Mouse (Mus musculus) MEL (cell line): ENCODE data around the gene Cotl1. TPM values are rescaled to one million over a fixed set of nuclear protein-coding genes. Genes with fewer than 3 reads are reported as not detected.
A peak's percentile ranks its signal among the peaks of the same experiment; 100 is the strongest.

Source experiments
- DNase-seq: peaks from one replicate; pipeline ENCODE4 v3.0.0; 2011; ENCODE audit warnings: low read depth, low spot score
- H3K27ac ChIP-seq: 2 replicates; pipeline ENCODE4 v1.5.1; 2012; ENCODE audit warnings: low read depth, mild to moderate bottlenecking, control low read depth, low read length, moderate library complexity; ENCODE audit not compliant: control insufficient read depth
- H3K27me3 ChIP-seq, 2 experiments: fragments of 150-350 bp in 1 of 2; sonication (generic) in 1 of 2; 2 replicates each; pipeline ENCODE4 v1.6.1; 2012; ENCODE audit warnings: low read length in 2 of 2, mild to moderate bottlenecking in 2 of 2, improper control_type of control experiment in 1 of 2, moderate library complexity in 1 of 2; ENCODE audit not compliant: insufficient read depth in 2 of 2, control insufficient read depth in 1 of 2
- H3K36me3 ChIP-seq, 2 experiments: 2 replicates each; pipeline ENCODE4 v1.6.1; 2012 to 2014; ENCODE audit warnings: low read length in 2 of 2, improper control_type of control experiment in 1 of 2, inconsistent platforms in 1 of 2, mild to moderate bottlenecking in 1 of 2; ENCODE audit not compliant: insufficient read depth in 2 of 2, control insufficient read depth in 1 of 2
- H3K4me1 ChIP-seq, 2 experiments: fragments of 150-350 bp in 1 of 2; sonication (generic) in 1 of 2; 2 replicates each; pipeline ENCODE4 v1.6.1; 2012; ENCODE audit warnings: low read length in 2 of 2, improper control_type of control experiment in 1 of 2, mild to moderate bottlenecking in 1 of 2; ENCODE audit not compliant: insufficient read depth in 2 of 2, control insufficient read depth in 1 of 2
- H3K4me3 ChIP-seq, 2 experiments: fragments of 150-350 bp in 1 of 2; sonication (generic) in 1 of 2; 2 replicates each; pipeline ENCODE4 v1.5.1; 2012; ENCODE audit warnings: low read depth in 2 of 2, low read length in 2 of 2, mild to moderate bottlenecking in 2 of 2, moderate library complexity in 2 of 2, control low read depth in 1 of 2, improper control_type of control experiment in 1 of 2; ENCODE audit not compliant: control insufficient read depth in 1 of 2, insufficient read depth in 1 of 2
- H3K79me2 ChIP-seq: 2 replicates; pipeline ENCODE4 v1.6.1; 2012; ENCODE audit warnings: mild to moderate bottlenecking, low read length, moderate library complexity; ENCODE audit not compliant: control insufficient read depth, poor library complexity, insufficient read depth
- H3K9ac ChIP-seq: 2 replicates; pipeline ENCODE4 v1.6.1; 2012; ENCODE audit warnings: low read depth, mild to moderate bottlenecking, control low read depth, low read length, moderate library complexity; ENCODE audit not compliant: control insufficient read depth, poor library complexity, severe bottlenecking
- H3K9me3 ChIP-seq: fragments of 150-350 bp; sonication (generic); replicated peaks from 2 replicates; pipeline ENCODE4 v1.6.1; 2012; ENCODE audit warnings: mild to moderate bottlenecking, low read length, improper control_type of control experiment, moderate library complexity; ENCODE audit not compliant: insufficient read depth
- BHLHE40 ChIP-seq: IDR thresholded peaks from 2 replicates; pipeline ENCODE4 v1.6.1; 2012; ENCODE audit warnings: low read depth, mild to moderate bottlenecking, inconsistent platforms, low read length, improper control_type of control experiment, borderline replicate concordance
- CHD1 ChIP-seq: IDR thresholded peaks from 2 replicates; pipeline ENCODE4 v1.6.1; 2012; ENCODE audit warnings: low read depth, mild to moderate bottlenecking, inconsistent platforms, low read length, improper control_type of control experiment
- CHD2 ChIP-seq: IDR thresholded peaks from 2 replicates; pipeline ENCODE4 v1.6.1; 2011; ENCODE audit warnings: low read length, improper control_type of control experiment
- CTCF ChIP-seq, 3 experiments: IDR thresholded peaks in 2 of 3; conservative IDR thresholded peaks in 1 of 3; 2 replicates each; pipeline ENCODE4 v1.5.1; 2011 to 2012; ENCODE audit warnings: low read length in 3 of 3, low read depth in 2 of 3, mild to moderate bottlenecking in 2 of 3, improper control_type of control experiment in 1 of 3, inconsistent platforms in 1 of 3, mixed read lengths in 1 of 3, moderate library complexity in 1 of 3; ENCODE audit not compliant: control insufficient read depth in 1 of 3, insufficient read depth in 1 of 3, poor library complexity in 1 of 3, severe bottlenecking in 1 of 3
- ELF1 ChIP-seq: IDR thresholded peaks from 2 replicates; pipeline ENCODE4 v1.6.1; 2014; ENCODE audit warnings: low read depth, mild to moderate bottlenecking, inconsistent platforms, low read length, improper control_type of control experiment, moderate library complexity
- EP300 ChIP-seq, 2 experiments: IDR thresholded peaks; 2 replicates each; pipeline ENCODE4 v1.6.1; 2011; ENCODE audit warnings: improper control_type of control experiment in 2 of 2, low read length in 2 of 2, low read depth in 1 of 2, mild to moderate bottlenecking in 1 of 2
- ETS1 ChIP-seq: IDR thresholded peaks from 2 replicates; pipeline ENCODE4 v1.6.1; 2012; ENCODE audit warnings: low read depth, mild to moderate bottlenecking, inconsistent platforms, low read length, improper control_type of control experiment, moderate library complexity
- GABPA ChIP-seq: IDR thresholded peaks from 2 replicates; pipeline ENCODE4 v1.6.1; 2012; ENCODE audit warnings: low read depth, mild to moderate bottlenecking, inconsistent platforms, low read length, improper control_type of control experiment, moderate library complexity
- GATA1 ChIP-seq: IDR thresholded peaks from 2 replicates; pipeline ENCODE4 v1.6.1; 2011; ENCODE audit warnings: low read depth, low read length, improper control_type of control experiment
- HCFC1 ChIP-seq: IDR thresholded peaks from 2 replicates; pipeline ENCODE4 v1.6.1; 2012; ENCODE audit warnings: low read depth, mild to moderate bottlenecking, inconsistent platforms, low read length, improper control_type of control experiment, moderate library complexity
- JUND ChIP-seq: IDR thresholded peaks from 2 replicates; pipeline ENCODE4 v1.6.1; 2011; ENCODE audit warnings: low read depth, mild to moderate bottlenecking, improper control_type of control experiment, low read length
- KAT2A ChIP-seq: conservative IDR thresholded peaks from 2 replicates; pipeline ENCODE4 v1.6.1; 2012; ENCODE audit warnings: low read depth, low read length, improper control_type of control experiment, inconsistent platforms
- MAFK ChIP-seq: IDR thresholded peaks from 2 replicates; pipeline ENCODE4 v1.6.1; 2011; ENCODE audit warnings: low read depth, mild to moderate bottlenecking, low read length, improper control_type of control experiment, borderline replicate concordance
- MAX ChIP-seq: IDR thresholded peaks from 2 replicates; pipeline ENCODE4 v1.6.1; 2011; ENCODE audit warnings: low read length, improper control_type of control experiment
- MAZ ChIP-seq: IDR thresholded peaks from 2 replicates; pipeline ENCODE4 v1.6.1; 2012; ENCODE audit warnings: low read depth, mild to moderate bottlenecking, inconsistent platforms, low read length, improper control_type of control experiment
- MEF2A ChIP-seq: IDR thresholded peaks from 2 replicates; pipeline ENCODE4 v1.6.1; 2014; ENCODE audit warnings: low read depth, mild to moderate bottlenecking, inconsistent platforms, low read length, improper control_type of control experiment; ENCODE audit not compliant: poor library complexity, insufficient replicate concordance, severe bottlenecking; ENCODE audit errors: extremely low read depth
- MYB ChIP-seq: IDR thresholded peaks from 2 replicates; pipeline ENCODE4 v1.6.1; 2011; ENCODE audit warnings: mild to moderate bottlenecking, low read depth, low read length, improper control_type of control experiment
- MYC ChIP-seq: IDR thresholded peaks from 2 replicates; pipeline ENCODE4 v1.6.1; 2011; ENCODE audit warnings: low read depth, mild to moderate bottlenecking, low read length, improper control_type of control experiment, moderate library complexity
- NELFE ChIP-seq: IDR thresholded peaks from 2 replicates; pipeline ENCODE4 v1.6.1; 2011; ENCODE audit warnings: low read depth, low read length, improper control_type of control experiment
- NRF1 ChIP-seq: IDR thresholded peaks from 2 replicates; pipeline ENCODE4 v1.6.1; 2014; ENCODE audit warnings: low read depth, mild to moderate bottlenecking, inconsistent platforms, low read length, improper control_type of control experiment, moderate library complexity; ENCODE audit not compliant: poor library complexity, insufficient read depth, severe bottlenecking
- POLR2A ChIP-seq, 2 experiments: IDR thresholded peaks; 2 replicates each; pipeline ENCODE4 v1.6.1; 2011 to 2012; ENCODE audit warnings: low read length in 2 of 2, mild to moderate bottlenecking in 2 of 2, control low read depth in 1 of 2, improper control_type of control experiment in 1 of 2, low read depth in 1 of 2, moderate library complexity in 1 of 2; ENCODE audit not compliant: control insufficient read depth in 1 of 2, insufficient read depth in 1 of 2, poor library complexity in 1 of 2
- POLR2AphosphoS2 ChIP-seq: IDR thresholded peaks from 2 replicates; pipeline ENCODE4 v1.6.1; 2011; ENCODE audit warnings: low read length, improper control_type of control experiment
- RAD21 ChIP-seq: IDR thresholded peaks from 2 replicates; pipeline ENCODE4 v1.6.1; 2011; ENCODE audit warnings: mild to moderate bottlenecking, low read depth, low read length, improper control_type of control experiment
- RCOR1 ChIP-seq: IDR thresholded peaks from 2 replicates; pipeline ENCODE4 v1.6.1; 2012; ENCODE audit warnings: low read depth, mild to moderate bottlenecking, inconsistent platforms, low read length, improper control_type of control experiment
- SIN3A ChIP-seq: IDR thresholded peaks from 2 replicates; pipeline ENCODE4 v1.6.1; 2012; ENCODE audit warnings: low read length, improper control_type of control experiment, inconsistent platforms
- SMC3 ChIP-seq: IDR thresholded peaks from 2 replicates; pipeline ENCODE4 v1.6.1; 2011; ENCODE audit warnings: low read depth, low read length, improper control_type of control experiment
- TAL1 ChIP-seq: IDR thresholded peaks from 2 replicates; pipeline ENCODE4 v1.6.1; 2012; ENCODE audit warnings: mild to moderate bottlenecking, inconsistent platforms, low read length, moderate library complexity, mixed read lengths
- TBP ChIP-seq: IDR thresholded peaks from 2 replicates; pipeline ENCODE4 v1.8.0; 2011; ENCODE audit warnings: low read depth, low read length, improper control_type of control experiment
- TCF12 ChIP-seq: IDR thresholded peaks from 2 replicates; pipeline ENCODE4 v1.6.1; 2014; ENCODE audit warnings: low read depth, mild to moderate bottlenecking, inconsistent platforms, low read length, improper control_type of control experiment, moderate library complexity
- UBTF ChIP-seq: IDR thresholded peaks from 2 replicates; pipeline ENCODE4 v1.6.1; 2012; ENCODE audit warnings: low read depth, mild to moderate bottlenecking, inconsistent platforms, low read length, improper control_type of control experiment, moderate library complexity, borderline replicate concordance; ENCODE audit not compliant: insufficient read depth
- USF1 ChIP-seq: IDR thresholded peaks from 2 replicates; pipeline ENCODE4 v1.6.1; 2014; ENCODE audit warnings: low read depth, mild to moderate bottlenecking, inconsistent platforms, low read length, improper control_type of control experiment, moderate library complexity
- USF2 ChIP-seq, 2 experiments: IDR thresholded peaks; 2 replicates each; pipeline ENCODE4 v1.6.1; 2011 to 2012; ENCODE audit warnings: improper control_type of control experiment in 2 of 2, low read length in 2 of 2, borderline replicate concordance in 1 of 2, inconsistent platforms in 1 of 2, low read depth in 1 of 2, mild to moderate bottlenecking in 1 of 2; ENCODE audit not compliant: insufficient read depth in 1 of 2
- ZC3H11A ChIP-seq: IDR thresholded peaks from 2 replicates; pipeline ENCODE4 v1.6.1; 2012; ENCODE audit warnings: low read depth, mild to moderate bottlenecking, inconsistent platforms, low read length, improper control_type of control experiment
- ZKSCAN1 ChIP-seq: IDR thresholded peaks from 2 replicates; pipeline ENCODE4 v1.6.1; 2012; ENCODE audit warnings: low read depth, mild to moderate bottlenecking, inconsistent platforms, low read length, improper control_type of control experiment, moderate library complexity
- ZMIZ1 ChIP-seq: IDR thresholded peaks from 2 replicates; pipeline ENCODE4 v1.6.1; 2012; ENCODE audit warnings: low read depth, mild to moderate bottlenecking, inconsistent platforms, low read length, improper control_type of control experiment, moderate library complexity
- ZNF384 ChIP-seq: IDR thresholded peaks from 2 replicates; pipeline ENCODE4 v1.6.1; 2012; ENCODE audit warnings: low read depth, mild to moderate bottlenecking, inconsistent platforms, low read length, improper control_type of control experiment
- polyA plus RNA-seq, 2 experiments: library from polyadenylated mRNA; stranded (reverse) in 1 of 2; unstranded in 1 of 2; fragments of >175 nt in 1 of 2; fragments of >200 nt in 1 of 2; gene quantifications; 2 replicates each; pipeline versions ENCODE4 v1.2.1 to v1.2.4; 2012; ENCODE audit warnings: low replicate concordance in 2 of 2, low read depth in 1 of 2; ENCODE audit not compliant: insufficient read length in 2 of 2, insufficient read depth in 1 of 2, missing spikeins in 1 of 2
- total RNA-seq: library from RNA; depleted of rRNA; stranded (reverse); fragments of 300-350 nt; gene quantifications from 2 replicates; pipeline ENCODE4 v1.2.3, GENCODE M21; 2012; rRNA removed

Cotl1 gene
- total RNA-seq (60.5 and 70.3 TPM in 2 replicates), polyA plus RNA-seq (100 to 1,000 TPM in 1 of 2 experiments, not detected in 1; 114 TPM)

DNA sequence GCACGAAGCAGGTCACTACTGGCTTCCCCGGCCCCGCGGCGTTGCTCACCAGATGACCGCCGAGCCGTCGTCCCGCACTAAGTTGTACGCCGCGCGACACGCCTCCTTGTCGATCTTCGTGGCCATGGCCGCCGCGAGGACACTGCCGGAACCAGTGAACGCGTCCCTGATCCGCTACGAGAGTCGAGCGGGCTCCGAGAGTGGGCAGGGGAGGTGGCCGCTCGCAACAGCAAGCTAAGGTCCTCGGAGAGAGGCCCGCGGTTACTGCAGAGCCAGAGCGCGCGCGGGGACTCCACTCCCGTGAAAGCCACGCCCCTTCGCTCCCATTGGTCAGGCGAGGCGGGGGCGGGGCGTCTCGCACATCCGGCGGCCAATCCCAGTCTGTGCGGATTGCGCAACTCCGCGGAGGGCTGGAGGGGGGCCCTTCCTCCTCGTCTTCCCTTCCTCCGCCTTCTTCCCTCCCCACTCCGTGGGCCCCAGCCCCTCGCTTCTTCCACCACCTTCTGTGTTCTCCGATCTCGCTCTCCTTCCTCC lies at the start of gene Cotl1:
TSS of gene Cotl1 (minus strand) at position 270 of the 534 bp plus-strand sequence.
- H3K9ac ChIP-seq = peak within 1 kb of the TSS; percentile 86
- H3K27ac ChIP-seq = peak within 1 kb of the TSS; percentile 38; the same call in 1 of the 2 replicates
- peak; percentile 96 for DNase-seq
- H3K36me3 ChIP-seq = peaks cover 0 to 4% of the 10 kb centered on the region in 2 experiments; a peak in 2 of 4 replicates
- H3K4me3 ChIP-seq = peak within 1 kb of the TSS; percentile 84 to 88
- peaks cover 1% of the 10 kb centered on the region; the same call in 1 of the 2 replicates for H3K79me2 ChIP-seq
- no peaks in the 10 kb centered on the region for H3K9me3 ChIP-seq
- peaks cover 6 to 11% of the 10 kb centered on the region in 2 experiments; a peak in 3 of 4 replicates for H3K4me1 ChIP-seq
- peaks cover 6 to 7% of the 10 kb centered on the region in 2 experiments for H3K27me3 ChIP-seq
- TF ChIP-seq SIN3A = peak; percentile 55; the same call in 1 of the 2 replicates
- no peak for TF ChIP-seq RAD21
- 0 out of 2 replicates have a peak, but pooled peaks have one; percentile 7 for TF ChIP-seq USF1
- TF ChIP-seq ZNF384 = no peak
- TF ChIP-seq NRF1 = peak; percentile 50; the same call in 1 of the 2 replicates
- no peak for TF ChIP-seq JUND
- TF ChIP-seq KAT2A = no peak
- TF ChIP-seq ETS1 = 0 out of 2 replicates have a peak, but pooled peaks have one; percentile 7
- TF ChIP-seq POLR2AphosphoS2 = peak; percentile 90
- no peak for TF ChIP-seq CHD1
- no peak for TF ChIP-seq GATA1
- no peak for TF ChIP-seq MEF2A
- peak; percentile 89 to 92 for TF ChIP-seq POLR2A (IDR thresholded peaks at IDR 0.05; ENCODE audit: control insufficient read depth in 1 of 2, insufficient read depth in 1 of 2, low read depth in 1 of 2, low read length in 2 of 2, poor library complexity in 1 of 2)
- no peak for TF ChIP-seq TAL1
- TF ChIP-seq MYC = no peak
- TF ChIP-seq ELF1 = peak; percentile 49; the same call in 1 of the 2 replicates
- no peak for TF ChIP-seq ZKSCAN1
- 0 out of 2 replicates have a peak, but pooled peaks have one; percentile 34 for TF ChIP-seq RCOR1
- peak; percentile 74 for TF ChIP-seq TCF12
- TF ChIP-seq USF2 (IDR thresholded peaks at IDR 0.05; ENCODE audit: borderline replicate concordance in 1 of 2, insufficient read depth in 1 of 2, low read depth in 1 of 2, low read length in 2 of 2) = no peak
- TF ChIP-seq MAZ = peak; percentile 98
- TF ChIP-seq EP300 (IDR thresholded peaks at IDR 0.05; ENCODE audit: low read depth in 1 of 2, low read length in 2 of 2) = peak; percentile 20 to 35; a peak in 1 of 4 replicates
- TF ChIP-seq ZC3H11A = no peak
- no peak for TF ChIP-seq MYB
- TF ChIP-seq TBP = peak; percentile 85
- TF ChIP-seq MAX = peak; percentile 44
- no peak for TF ChIP-seq BHLHE40
- no peak for TF ChIP-seq SMC3
- peak; percentile 87 for TF ChIP-seq NELFE
- TF ChIP-seq HCFC1 = no peak; the same call in 1 of the 2 replicates
- no peak for TF ChIP-seq UBTF
- peak; percentile 85 for TF ChIP-seq ZMIZ1
- no peak for TF ChIP-seq GABPA
- TF ChIP-seq CHD2 = no peak
- no peak for TF ChIP-seq MAFK
- TF ChIP-seq CTCF (IDR thresholded peaks at IDR 0.05 in 2 of 3, conservative IDR thresholded peaks at IDR 0.05 in 1 of 3; ENCODE audit: control insufficient read depth in 1 of 3, insufficient read depth in 1 of 3, low read depth in 2 of 3, low read length in 3 of 3, poor library complexity in 1 of 3, severe bottlenecking in 1 of 3) = no peak
